Mouse (Mus musculus) neural tube, embryonic 14.5 days (tissue): ENCODE data around the gene Apcs. TPM values are rescaled to one million over a fixed set of nuclear protein-coding genes. Genes with fewer than 3 reads are reported as not detected.

Experiments used
- ATAC-seq: fragments of 200-750 bp; cut with Nextera tagmentation; 2 replicates; pipeline ENCODE4 v1.8.0; 2017; ENCODE audit warnings: low read depth, mild to moderate bottlenecking, moderate TSS enrichment, moderate library complexity
- H3K27ac ChIP-seq: fragments of 300-500 bp; sonication (generic); 2 replicates; pipeline ENCODE4 v1.5.1; 2014; ENCODE audit warnings: low read depth, mild to moderate bottlenecking, control low read depth, low read length, moderate library complexity, mixed read lengths
- H3K27me3 ChIP-seq: fragments of 300-500 bp; sonication (generic); 2 replicates; pipeline ENCODE4 v1.6.1; 2014; ENCODE audit warnings: low read length; ENCODE audit not compliant: control insufficient read depth, insufficient read depth
- H3K36me3 ChIP-seq: fragments of 300-500 bp; sonication (generic); 2 replicates; pipeline ENCODE4 v1.6.1; 2014; ENCODE audit warnings: low read length, mixed read lengths; ENCODE audit not compliant: control insufficient read depth, insufficient read depth
- H3K4me1 ChIP-seq: fragments of 300-500 bp; sonication (generic); 2 replicates; pipeline ENCODE4 v1.6.1; 2014; ENCODE audit warnings: low read length; ENCODE audit not compliant: control insufficient read depth, insufficient read depth
- H3K4me2 ChIP-seq: fragments of 300-500 bp; sonication (generic); 2 replicates; pipeline ENCODE4 v1.6.1; 2014; ENCODE audit warnings: mild to moderate bottlenecking, low read depth, low read length, control low read depth
- H3K4me3 ChIP-seq: fragments of 300-500 bp; sonication (generic); 2 replicates; pipeline ENCODE4 v1.5.1; 2014; ENCODE audit warnings: low read depth, low read length, control low read depth, mixed read lengths
- H3K9ac ChIP-seq: fragments of 300-500 bp; sonication (generic); replicated peaks from 2 replicates; pipeline ENCODE4 v1.6.1; 2014; ENCODE audit warnings: low read depth, mild to moderate bottlenecking, control low read depth, low read length, mixed read lengths
- H3K9me3 ChIP-seq: fragments of 300-500 bp; sonication (generic); 2 replicates; pipeline ENCODE4 v1.6.1; 2016; ENCODE audit warnings: low read length; ENCODE audit not compliant: control insufficient read depth
- WGBS: fragments of 180-500 bp; shearing (Covaris S2); extraction: QIAGEN DNeasy Blood & Tissue Kit; methylation state at CpG from one replicate; pipeline ENCODE4 v1.1.7; 2014; 5-methylcytosine and 5-hydroxymethylcytosine counted together
- polyA plus RNA-seq: library from polyadenylated mRNA; unstranded; fragments of >200 nt; fragmentation: Nextera tagmentation; extraction: Ambion mirVana; gene quantifications from 2 replicates; pipeline ENCODE4 v1.2.1, GENCODE M21; 2014

Gene Apcs
- polyA plus RNA-seq, 1 experiment from 2014 or later, result not detected

- H3K4me3 ChIP-seq, result no peak overlapping the region
- H3K9ac ChIP-seq, result no peak overlapping the region
- no peaks in the 10 kb centered on the region for H3K27me3 ChIP-seq
- peak; percentile 58; the same call in 1 of the 2 replicates for ATAC-seq
- 25% methylated on average over 2 of the region's 2 CpGs for WGBS
- no peaks in the 10 kb centered on the region for H3K4me1 ChIP-seq
- no peak overlapping the region for H3K27ac ChIP-seq
- H3K9me3 ChIP-seq, result no peaks in the 10 kb centered on the region
- no peak overlapping the region for H3K4me2 ChIP-seq
- no peaks in the 10 kb centered on the region for H3K36me3 ChIP-seq
Observed at GRCm38 (mm10) chr1:172847044-172847761, 47.6 kb downstream of the Apcs start.

Other genes starting within 250 kb of the Apcs start
- gene Crp, start 197.0 kb downstream of the Apcs start, polyA plus RNA-seq, result 0.30 and 0.39 TPM in 2 replicates
- gene Olfr16, start 55.4 kb upstream of the Apcs start, polyA plus RNA-seq, result not detected in 2 replicates
- gene Olfr1408, start 242.3 kb upstream of the Apcs start, polyA plus RNA-seq, result not detected in 2 replicates